Mouse (Mus musculus) hindbrain, embryonic 16.5 days (tissue): Measurements from ENCODE around the gene Nnat. TPM values are rescaled to one million over a fixed set of nuclear protein-coding genes. Genes with fewer than 3 reads are reported as not detected.

Experiments used
- ATAC-seq: fragments of 200-750 bp; cut with Nextera tagmentation; 2 replicates; pipeline ENCODE4 v1.8.0; 2017; ENCODE audit warnings: moderate TSS enrichment, moderate library complexity
- H3K27ac ChIP-seq: fragments of 300-500 bp; sonication (generic); 2 replicates; pipeline ENCODE4 v1.5.1; 2014; ENCODE audit warnings: low read depth, mild to moderate bottlenecking, control low read depth, low read length, moderate library complexity
- H3K27me3 ChIP-seq: fragments of 300-500 bp; sonication (generic); replicated peaks from 2 replicates; pipeline ENCODE4 v1.6.1; 2014; ENCODE audit warnings: low read length; ENCODE audit not compliant: control insufficient read depth, insufficient read depth
- H3K36me3 ChIP-seq: fragments of 300-500 bp; sonication (generic); 2 replicates; pipeline ENCODE4 v1.6.1; 2014; ENCODE audit warnings: mild to moderate bottlenecking, low read length, moderate library complexity, mixed read lengths; ENCODE audit not compliant: control insufficient read depth, insufficient read depth
- H3K4me1 ChIP-seq: fragments of 300-500 bp; sonication (generic); 2 replicates; pipeline ENCODE4 v1.6.1; 2014; ENCODE audit warnings: low read depth, low read length; ENCODE audit not compliant: control insufficient read depth, insufficient read depth
- H3K4me2 ChIP-seq: fragments of 300-500 bp; sonication (generic); 2 replicates; pipeline ENCODE4 v1.6.1; 2014; ENCODE audit warnings: mild to moderate bottlenecking, low read length, control low read depth, moderate library complexity
- H3K4me3 ChIP-seq: fragments of 300-500 bp; sonication (generic); 2 replicates; pipeline ENCODE4 v1.5.1; 2014; ENCODE audit warnings: mild to moderate bottlenecking, low read length, control low read depth, moderate library complexity
- H3K9ac ChIP-seq: fragments of 300-500 bp; sonication (generic); 2 replicates; pipeline ENCODE4 v1.6.1; 2014; ENCODE audit warnings: low read depth, mild to moderate bottlenecking, control low read depth, low read length, moderate library complexity
- H3K9me3 ChIP-seq: fragments of 300-500 bp; sonication (generic); 2 replicates; pipeline ENCODE4 v1.6.1; 2014; ENCODE audit warnings: mild to moderate bottlenecking, low read length, moderate library complexity; ENCODE audit not compliant: control insufficient read depth
- WGBS: fragments of 180-500 bp; shearing (Covaris S2); extraction: QIAGEN DNeasy Blood & Tissue Kit; methylation state at CpG from one replicate; pipeline ENCODE4 v1.1.7; 2014; 5-methylcytosine and 5-hydroxymethylcytosine counted together
- polyA plus RNA-seq: library from polyadenylated mRNA; unstranded; fragments of >200 nt; fragmentation: Nextera tagmentation; extraction: Ambion mirVana; gene quantifications from 2 replicates; pipeline ENCODE4 v1.2.1, GENCODE M21; 2015

Nnat gene
- polyA plus RNA-seq, 1 experiment from 2014 or later, result 6,388 TPM

GRCm38 (mm10) chr2:157530056-157530955, 29.6 kb upstream of the Nnat start:
- no peak overlapping the region for H3K9ac ChIP-seq
- H3K36me3 ChIP-seq, result no peaks in the 10 kb centered on the region
- H3K9me3 ChIP-seq, result no peaks in the 10 kb centered on the region
- WGBS, result 43% methylated on average over 13 of the region's 13 CpGs
- H3K27me3 ChIP-seq, result no peaks in the 10 kb centered on the region
- H3K27ac ChIP-seq, result peak overlapping the region; percentile 37
- H3K4me1 ChIP-seq, result peaks cover 33% of the 10 kb centered on the region
- no peak for ATAC-seq
- H3K4me2 ChIP-seq, result no peak overlapping the region
- no peak overlapping the region for H3K4me3 ChIP-seq

- no peak overlapping the region for H3K4me2 ChIP-seq
- H3K27me3 ChIP-seq, result no peaks in the 10 kb centered on the region
- H3K27ac ChIP-seq, result peak overlapping the region; percentile 65
- H3K4me1 ChIP-seq, result peaks cover 31% of the 10 kb centered on the region
- no peaks in the 10 kb centered on the region for H3K36me3 ChIP-seq
- H3K9ac ChIP-seq, result no peak overlapping the region
- no peaks in the 10 kb centered on the region for H3K9me3 ChIP-seq
- no peak for ATAC-seq
- 32% methylated on average over 8 of the region's 8 CpGs for WGBS
- H3K4me3 ChIP-seq, result no peak overlapping the region
These were observed 28.0 kb upstream of the Nnat start for GRCm38 (mm10) chr2:157531681-157532426.

GRCm38 (mm10) chr2:157534163-157534562, 25.7 kb upstream of the Nnat start:
- no peaks in the 10 kb centered on the region for H3K36me3 ChIP-seq
- peaks cover 40% of the 10 kb centered on the region for H3K4me1 ChIP-seq
- no peak for ATAC-seq
- WGBS, result 73% methylated on average over 4 of the region's 4 CpGs
- no peak overlapping the region for H3K4me3 ChIP-seq
- no peak overlapping the region for H3K9ac ChIP-seq
- H3K4me2 ChIP-seq, result no peak overlapping the region
- no peaks in the 10 kb centered on the region for H3K9me3 ChIP-seq
- H3K27ac ChIP-seq, result no peak overlapping the region
- no peaks in the 10 kb centered on the region for H3K27me3 ChIP-seq

GRCm38 (mm10) chr2:157536476-157537081, 23.3 kb upstream of the Nnat start:
- Histone ChIP-seq H3K4me1 (peaks cover 44% of the 10 kb centered on the region), H3K4me3 (no peak overlapping the region), H3K27ac (peak overlapping the region; percentile 80), H3K9me3 (no peaks in the 10 kb centered on the region), H3K27me3 (no peaks in the 10 kb centered on the region), H3K9ac (0 out of 2 replicates have a peak overlapping the region, but pooled peaks have one; percentile 23), H3K4me2 (no peak overlapping the region), H3K36me3 (no peaks in the 10 kb centered on the region)
- no peak for ATAC-seq
- WGBS, result 54% methylated on average over 7 of the region's 7 CpGs

- WGBS, result 18% methylated on average over 7 of the region's 7 CpGs
- Histone ChIP-seq H3K4me1 (peaks cover 45% of the 10 kb centered on the region), H3K36me3 (no peaks in the 10 kb centered on the region), H3K4me2 (no peak overlapping the region), H3K27ac (peak overlapping the region; percentile 80), H3K4me3 (no peak overlapping the region), H3K27me3 (no peaks in the 10 kb centered on the region), H3K9ac (no peak overlapping the region), H3K9me3 (no peaks in the 10 kb centered on the region)
- ATAC-seq, result peak; percentile 21; the same call in 1 of the 2 replicates
These were observed 22.8 kb upstream of the Nnat start for GRCm38 (mm10) chr2:157537118-157537517.

GRCm38 (mm10) chr2:157540073-157540952, 19.6 kb upstream of the Nnat start:
- H3K9ac ChIP-seq, result no peak overlapping the region
- no peaks in the 10 kb centered on the region for H3K36me3 ChIP-seq
- H3K27ac ChIP-seq, result peak overlapping the region; percentile 18; the same call in 1 of the 2 replicates
- H3K27me3 ChIP-seq, result no peaks in the 10 kb centered on the region
- H3K9me3 ChIP-seq, result no peaks in the 10 kb centered on the region
- no peak overlapping the region for H3K4me3 ChIP-seq
- peaks cover 51% of the 10 kb centered on the region for H3K4me1 ChIP-seq
- H3K4me2 ChIP-seq, result 0 out of 2 replicates have a peak overlapping the region, but pooled peaks have one; percentile 9
- WGBS, result 35% methylated on average over 24 of the region's 24 CpGs
- ATAC-seq, result no peak

- Histone ChIP-seq H3K4me1 (peaks cover 54% of the 10 kb centered on the region), H3K27me3 (no peaks in the 10 kb centered on the region), H3K9me3 (no peaks in the 10 kb centered on the region), H3K27ac (no peak overlapping the region), H3K36me3 (no peaks in the 10 kb centered on the region), H3K4me3 (no peak overlapping the region), H3K9ac (no peak overlapping the region), H3K4me2 (0 out of 2 replicates have a peak overlapping the region, but pooled peaks have one; percentile 9)
- no peak for ATAC-seq
- WGBS, result 17% methylated on average over 9 of the region's 9 CpGs
These were observed 18.8 kb upstream of the Nnat start for GRCm38 (mm10) chr2:157540953-157541569.

- Histone ChIP-seq H3K27me3 (no peaks in the 10 kb centered on the region), H3K36me3 (no peaks in the 10 kb centered on the region), H3K27ac (0 out of 2 replicates have a peak overlapping the region, but pooled peaks have one; percentile 0), H3K9me3 (no peaks in the 10 kb centered on the region), H3K4me3 (no peak overlapping the region), H3K4me2 (no peak overlapping the region), H3K4me1 (peaks cover 53% of the 10 kb centered on the region), H3K9ac (no peak overlapping the region)
- WGBS, result 38% methylated on average over 8 of the region's 8 CpGs
- no peak for ATAC-seq
These were observed 18.2 kb upstream of the Nnat start for GRCm38 (mm10) chr2:157541631-157542030.
